Mouse (Mus musculus) lung, postnatal 0 days (tissue): ENCODE measurements around the gene Lep.

ENCODE experiments used
- CTCF ChIP-seq: IDR thresholded peaks from 2 replicates; pipeline ENCODE4 v1.5.1; 2016; ENCODE audit warnings: antibody characterized with exemption, mild to moderate bottlenecking
- EP300 ChIP-seq: IDR thresholded peaks from 2 replicates; pipeline ENCODE4 v1.6.1; 2016; ENCODE audit warnings: antibody characterized with exemption, mild to moderate bottlenecking, control low read depth

GRCm38 (mm10) chr6:29079291-29079690, 19.3 kb downstream of the Lep start:
- TF ChIP-seq CTCF = no peak
- no peak for TF ChIP-seq EP300
